Mouse (Mus musculus): ENCODE measurements around the gene Tmc3.

Gene Tmc3

GRCm38 (mm10) chr7:83668724-83669123 lies 84.0 kb downstream of the Tmc3 start:
- peak; percentile 11 for DNase-seq (ENCODE audit: low spot score)

GRCm38 (mm10) chr7:83671573-83671972 lies 86.8 kb downstream of the Tmc3 start:
- DNase-seq (ENCODE audit: low spot score): no peak

Data from MN1 (cell line).